Mouse (Mus musculus): ENCODE results near the gene Platr17. TPM values are rescaled to one million over a fixed set of nuclear protein-coding genes. Genes with fewer than 3 reads are reported as not detected.

Platr17 gene
- total and polyA plus RNA-seq, 3 experiments = not detected

GRCm38 (mm10) chr17:33943454-33943853 is 38.5 kb downstream of the Platr17 start:
- peaks cover 31% of the 10 kb centered on the region for H3K79me2 ChIP-seq (replicated peaks; ENCODE audit: control insufficient read depth, extremely low read depth, insufficient read depth, poor library complexity, severe bottlenecking)
- no peaks in the 10 kb centered on the region for H3K9me3 ChIP-seq (replicated peaks; ENCODE audit: low read length)
- no peaks in the 10 kb centered on the region for H3K27me3 ChIP-seq (replicated peaks)
- no peak overlapping the region for H3K27ac ChIP-seq (ENCODE audit: insufficient read depth, low read depth)
- H3K36me3 ChIP-seq (replicated peaks in 1 of 2; ENCODE audit: control insufficient read depth in 1 of 2, insufficient read depth in 1 of 2, low read length in 1 of 2) = peaks cover 41 to 67% of the 10 kb centered on the region in 2 experiments
- peaks cover 7 to 23% of the 10 kb centered on the region in 2 experiments for H3K4me1 ChIP-seq (ENCODE audit: control insufficient read depth in 1 of 2, insufficient read depth in 2 of 2)
- DNase-seq (ENCODE audit: extremely low read depth) = no peak
- dilution Hi-C loops (cut with MboI; ENCODE audit: extremely low pct_ligation_motif_present, extremely low pct_unique_long_range_greater_than_20kb, low sequenced_read_pairs) = no loop called here
- H3K9ac ChIP-seq (ENCODE audit: insufficient read depth, low read depth) = no peak overlapping the region
- H3K4me3 ChIP-seq (replicated peaks in 1 of 3; ENCODE audit: low read depth in 2 of 3, low read length in 2 of 3, poor library complexity in 1 of 3) = no peak overlapping the region
- H3K4me2 ChIP-seq (ENCODE audit: insufficient read depth, low read depth, poor library complexity, severe bottlenecking) = no peak overlapping the region
- in situ Hi-C loops (cut with MboI; ENCODE audit: low pct_ligation_motif_present, low pct_unique_long_range_greater_than_20kb, low sequenced_read_pairs) = no loop called here
- TF ChIP-seq MYC (IDR thresholded peaks at IDR 0.05; ENCODE audit: low read depth, low read length) = no peak
- TF ChIP-seq POLR2AphosphoS2 (IDR thresholded peaks at IDR 0.05; ENCODE audit: low read depth, low read length) = no peak
- TF ChIP-seq SIN3A (IDR thresholded peaks at IDR 0.05; ENCODE audit: low read length) = no peak
- no peak for TF ChIP-seq POLR2A (IDR thresholded peaks at IDR 0.05; ENCODE audit: low read depth, low read length)
- TF ChIP-seq JUN (IDR thresholded peaks at IDR 0.05; ENCODE audit: insufficient read depth, low read depth, low read length) = no peak
- no peak for TF ChIP-seq RAD21 (IDR thresholded peaks at IDR 0.05; ENCODE audit: low read depth, low read length)
- TF ChIP-seq JUND (conservative IDR thresholded peaks at IDR 0.05; ENCODE audit: low read depth, low read length) = no peak
- no peak for TF ChIP-seq ZMIZ1 (IDR thresholded peaks at IDR 0.05; ENCODE audit: low read depth, low read length)
- TF ChIP-seq CTCF (conservative IDR thresholded peaks at IDR 0.05 in 1 of 2, IDR thresholded peaks at IDR 0.05 in 1 of 2; ENCODE audit: low read depth in 2 of 2, low read length in 2 of 2) = no peak
- TF ChIP-seq HCFC1 (IDR thresholded peaks at IDR 0.05; ENCODE audit: low read depth, low read length) = no peak
- TF ChIP-seq MAX (IDR thresholded peaks at IDR 0.05; ENCODE audit: low read length) = no peak

GRCm38 (mm10) chr17:33947430-33948089 is 42.6 kb downstream of the Platr17 start:
- Histone ChIP-seq H3K4me2 (ENCODE audit: insufficient read depth, low read depth, poor library complexity, severe bottlenecking) (no peak overlapping the region), H3K36me3 (replicated peaks in 1 of 2; ENCODE audit: control insufficient read depth in 1 of 2, insufficient read depth in 1 of 2, low read length in 1 of 2) (peaks cover 76 to 92% of the 10 kb centered on the region in 2 experiments), H3K9ac (ENCODE audit: insufficient read depth, low read depth) (no peak overlapping the region), H3K4me3 (replicated peaks in 1 of 3; ENCODE audit: low read depth in 2 of 3, low read length in 2 of 3, poor library complexity in 1 of 3) (no peak overlapping the region), H3K9me3 (replicated peaks; ENCODE audit: low read length) (no peaks in the 10 kb centered on the region), H3K4me1 (ENCODE audit: control insufficient read depth in 1 of 2, insufficient read depth in 2 of 2) (peaks cover 2 to 13% of the 10 kb centered on the region in 2 experiments; a peak in 2 of 4 replicates), H3K27ac (ENCODE audit: insufficient read depth, low read depth) (no peak overlapping the region), H3K27me3 (replicated peaks) (no peaks in the 10 kb centered on the region), H3K79me2 (replicated peaks; ENCODE audit: control insufficient read depth, extremely low read depth, insufficient read depth, poor library complexity, severe bottlenecking) (no peaks in the 10 kb centered on the region)
- dilution Hi-C loops (cut with MboI; ENCODE audit: extremely low pct_ligation_motif_present, extremely low pct_unique_long_range_greater_than_20kb, low sequenced_read_pairs) (no loop called here), in situ Hi-C loops (cut with MboI; ENCODE audit: low pct_ligation_motif_present, low pct_unique_long_range_greater_than_20kb, low sequenced_read_pairs) (no loop called here)
- no peak for DNase-seq (ENCODE audit: extremely low read depth)
- TF ChIP-seq RCOR1 (conservative IDR thresholded peaks at IDR 0.05; ENCODE audit: low read depth, low read length) (no peak), GABPA (IDR thresholded peaks at IDR 0.05; ENCODE audit: insufficient replicate concordance, low read depth, low read length) (no peak), NELFE (IDR thresholded peaks at IDR 0.05; ENCODE audit: low read depth, low read length) (no peak), TBP (conservative IDR thresholded peaks at IDR 0.05; ENCODE audit: low read depth, low read length) (no peak), ZMIZ1 (IDR thresholded peaks at IDR 0.05; ENCODE audit: low read depth, low read length) (no peak), CHD2 (IDR thresholded peaks at IDR 0.05; ENCODE audit: low read length) (no peak), JUND (conservative IDR thresholded peaks at IDR 0.05; ENCODE audit: low read depth, low read length) (no peak), USF1 (IDR thresholded peaks at IDR 0.05; ENCODE audit: low read depth, low read length) (no peak), ZC3H11A (IDR thresholded peaks at IDR 0.05; ENCODE audit: low read depth, low read length) (no peak), MAZ (IDR thresholded peaks at IDR 0.05; ENCODE audit: low read depth, low read length) (no peak), POLR2A (IDR thresholded peaks at IDR 0.05; ENCODE audit: low read depth, low read length) (no peak), NRF1 (IDR thresholded peaks at IDR 0.05; ENCODE audit: low read depth, low read length) (no peak), SIN3A (IDR thresholded peaks at IDR 0.05; ENCODE audit: low read length) (no peak)

Measured in CH12.LX (cell line).